Mouse (Mus musculus) intestine, embryonic 15.5 days (tissue): Measurements from ENCODE around the gene Arhgef28. TPM values are rescaled to one million over a fixed set of nuclear protein-coding genes. Genes with fewer than 3 reads are reported as not detected.

Experiments used
- ATAC-seq: fragments of 200-750 bp; cut with Nextera tagmentation; 2 replicates; pipeline ENCODE4 v1.8.0; 2017; ENCODE audit warnings: moderate TSS enrichment, moderate library complexity
- H3K27ac ChIP-seq: fragments of 300-500 bp; sonication (generic); 2 replicates; pipeline ENCODE4 v1.5.1; 2015; ENCODE audit warnings: mild to moderate bottlenecking, inconsistent platforms
- H3K27me3 ChIP-seq: fragments of 300-500 bp; sonication (generic); replicated peaks from 2 replicates; pipeline ENCODE4 v1.6.1; 2015; ENCODE audit warnings: inconsistent platforms
- H3K36me3 ChIP-seq: fragments of 300-500 bp; sonication (generic); 2 replicates; pipeline ENCODE4 v1.6.1; 2015; ENCODE audit warnings: inconsistent platforms
- H3K4me1 ChIP-seq: fragments of 300-500 bp; sonication (generic); replicated peaks from 2 replicates; pipeline ENCODE4 v1.6.1; 2015; ENCODE audit warnings: inconsistent platforms
- H3K4me2 ChIP-seq: fragments of 300-500 bp; sonication (generic); replicated peaks from 2 replicates; pipeline ENCODE4 v1.6.1; 2015; ENCODE audit warnings: mild to moderate bottlenecking, inconsistent platforms
- H3K4me3 ChIP-seq: fragments of 300-500 bp; sonication (generic); replicated peaks from 2 replicates; pipeline ENCODE4 v1.5.1; 2015; ENCODE audit warnings: inconsistent platforms
- H3K9ac ChIP-seq: fragments of 300-500 bp; sonication (generic); 2 replicates; pipeline ENCODE4 v1.6.1; 2015; ENCODE audit warnings: inconsistent platforms
- H3K9me3 ChIP-seq: fragments of 300-500 bp; sonication (generic); 2 replicates; pipeline ENCODE4 v1.6.1; 2016; ENCODE audit warnings: inconsistent platforms
- WGBS: fragments of 180-500 bp; shearing (Covaris S2); methylation state at CpG from one replicate; pipeline ENCODE4 v1.1.7; 2015; 5-methylcytosine and 5-hydroxymethylcytosine counted together
- polyA plus RNA-seq: library from polyadenylated mRNA; unstranded; fragments of >200 nt; fragmentation: Nextera tagmentation; extraction: Ambion mirVana; gene quantifications from 2 replicates; pipeline ENCODE4 v1.2.1, GENCODE M21; 2015

Arhgef28 gene
- polyA plus RNA-seq, 1 experiment from 2014 or later = 15.6 TPM

- Histone ChIP-seq H3K4me1 (peaks cover 11% of the 10 kb centered on the region; the same call in 1 of the 2 replicates), H3K4me2 (peak overlapping the region; percentile 83), H3K9ac (peak overlapping the region; percentile 39), H3K9me3 (no peaks in the 10 kb centered on the region), H3K36me3 (no peaks in the 10 kb centered on the region), H3K27me3 (no peaks in the 10 kb centered on the region; the same call in 1 of the 2 replicates), H3K4me3 (peak overlapping the region; percentile 40), H3K27ac (peak overlapping the region; percentile 48; the same call in 1 of the 2 replicates)
- ATAC-seq = peak; percentile 60
- 6% methylated on average over 33 of the region's 33 CpGs for WGBS
These were observed 190.0 kb downstream of the Arhgef28 start for GRCm38 (mm10) chr13:98015981-98016922.

GRCm38 (mm10) chr13:98014892-98015291 lies 191.3 kb downstream of the Arhgef28 start:
- Histone ChIP-seq H3K4me3 (no peak overlapping the region), H3K9ac (no peak overlapping the region)

GRCm38 (mm10) chr13:98013715-98014114 lies 192.5 kb downstream of the Arhgef28 start:
- 0 out of 2 replicates have a peak, but pooled peaks have one; percentile 16 for ATAC-seq
- H3K36me3 ChIP-seq = no peaks in the 10 kb centered on the region
- no peak overlapping the region for H3K4me2 ChIP-seq
- H3K4me1 ChIP-seq = peaks cover 11% of the 10 kb centered on the region; the same call in 1 of the 2 replicates
- no peak overlapping the region for H3K9ac ChIP-seq
- no peaks in the 10 kb centered on the region; the same call in 1 of the 2 replicates for H3K27me3 ChIP-seq
- no peak overlapping the region for H3K4me3 ChIP-seq
- no peak overlapping the region for H3K27ac ChIP-seq
- H3K9me3 ChIP-seq = no peaks in the 10 kb centered on the region
- 91% methylated on average over 4 of the region's 4 CpGs for WGBS

More at GRCm38 (mm10) chr13:98014892-98015291, 191.3 kb downstream of the Arhgef28 start:
- Histone ChIP-seq H3K4me1 (peaks cover 11% of the 10 kb centered on the region; the same call in 1 of the 2 replicates), H3K4me2 (0 out of 2 replicates have a peak overlapping the region, but pooled peaks have one; percentile 14), H3K27ac (no peak overlapping the region), H3K9me3 (no peaks in the 10 kb centered on the region), H3K27me3 (no peaks in the 10 kb centered on the region; the same call in 1 of the 2 replicates), H3K36me3 (no peaks in the 10 kb centered on the region)
- 60% methylated on average over 3 of the region's 3 CpGs for WGBS
- ATAC-seq = no peak

GRCm38 (mm10) chr13:98011931-98012341 lies 194.3 kb downstream of the Arhgef28 start:
- Histone ChIP-seq H3K27ac (no peak overlapping the region), H3K4me3 (no peak overlapping the region), H3K9me3 (no peaks in the 10 kb centered on the region), H3K4me1 (peaks cover 8% of the 10 kb centered on the region; the same call in 1 of the 2 replicates), H3K9ac (no peak overlapping the region), H3K36me3 (no peaks in the 10 kb centered on the region), H3K27me3 (no peaks in the 10 kb centered on the region), H3K4me2 (no peak overlapping the region)
- 46% methylated on average over 6 of the region's 6 CpGs for WGBS
- no peak for ATAC-seq

- Histone ChIP-seq H3K9ac (no peak overlapping the region), H3K4me3 (no peak overlapping the region), H3K4me2 (no peak overlapping the region), H3K27ac (no peak overlapping the region), H3K27me3 (no peaks in the 10 kb centered on the region), H3K4me1 (no peaks in the 10 kb centered on the region), H3K36me3 (no peaks in the 10 kb centered on the region), H3K9me3 (no peaks in the 10 kb centered on the region)
- WGBS = 49% methylated on average over 4 of the region's 4 CpGs
- ATAC-seq = peak; percentile 42; the same call in 1 of the 2 replicates
These were observed 197.2 kb downstream of the Arhgef28 start for GRCm38 (mm10) chr13:98009070-98009469.

- no peaks in the 10 kb centered on the region for H3K9me3 ChIP-seq
- no peak overlapping the region for H3K4me3 ChIP-seq
- no peak overlapping the region for H3K4me2 ChIP-seq
- no peak overlapping the region for H3K27ac ChIP-seq
- H3K27me3 ChIP-seq = no peaks in the 10 kb centered on the region
- ATAC-seq = no peak
- no peaks in the 10 kb centered on the region for H3K4me1 ChIP-seq
- 89% methylated on average over 10 of the region's 10 CpGs for WGBS
- no peaks in the 10 kb centered on the region for H3K36me3 ChIP-seq
- H3K9ac ChIP-seq = no peak overlapping the region
These were observed 197.7 kb downstream of the Arhgef28 start for GRCm38 (mm10) chr13:98008588-98008987.

- 77% methylated on average over 5 of the region's 5 CpGs for WGBS
- no peaks in the 10 kb centered on the region for H3K36me3 ChIP-seq
- H3K4me3 ChIP-seq = no peak overlapping the region
- H3K9me3 ChIP-seq = no peaks in the 10 kb centered on the region
- ATAC-seq = no peak
- no peaks in the 10 kb centered on the region for H3K27me3 ChIP-seq
- no peak overlapping the region for H3K27ac ChIP-seq
- no peak overlapping the region for H3K4me2 ChIP-seq
- H3K9ac ChIP-seq = no peak overlapping the region
- H3K4me1 ChIP-seq = no peaks in the 10 kb centered on the region
These were observed 200.5 kb downstream of the Arhgef28 start for GRCm38 (mm10) chr13:98005611-98006218.

GRCm38 (mm10) chr13:98004647-98005414 lies 201.4 kb downstream of the Arhgef28 start:
- no peak for ATAC-seq
- no peaks in the 10 kb centered on the region for H3K4me1 ChIP-seq
- H3K4me2 ChIP-seq = no peak overlapping the region
- H3K27me3 ChIP-seq = no peaks in the 10 kb centered on the region
- WGBS = 65% methylated on average over 2 of the region's 2 CpGs
- no peaks in the 10 kb centered on the region for H3K36me3 ChIP-seq
- no peak overlapping the region for H3K4me3 ChIP-seq
- no peak overlapping the region for H3K27ac ChIP-seq
- H3K9me3 ChIP-seq = no peaks in the 10 kb centered on the region
- no peak overlapping the region for H3K9ac ChIP-seq

- peak; percentile 67; the same call in 1 of the 2 replicates for ATAC-seq
- 45% methylated on average over 7 of the region's 7 CpGs for WGBS
These were observed 202.5 kb downstream of the Arhgef28 start for GRCm38 (mm10) chr13:98003690-98004089.

GRCm38 (mm10) chr13:98002598-98002997 lies 203.6 kb downstream of the Arhgef28 start:
- Histone ChIP-seq H3K36me3 (no peaks in the 10 kb centered on the region), H3K27ac (no peak overlapping the region), H3K9me3 (no peaks in the 10 kb centered on the region), H3K9ac (no peak overlapping the region), H3K4me2 (no peak overlapping the region), H3K4me3 (no peak overlapping the region), H3K4me1 (no peaks in the 10 kb centered on the region), H3K27me3 (no peaks in the 10 kb centered on the region)
- 74% methylated on average over 5 of the region's 5 CpGs for WGBS
- ATAC-seq = no peak

More at GRCm38 (mm10) chr13:98003690-98004089, 202.5 kb downstream of the Arhgef28 start:
- Histone ChIP-seq H3K27ac (no peak overlapping the region), H3K9ac (no peak overlapping the region), H3K36me3 (no peaks in the 10 kb centered on the region), H3K4me2 (no peak overlapping the region), H3K27me3 (no peaks in the 10 kb centered on the region), H3K4me3 (no peak overlapping the region), H3K9me3 (no peaks in the 10 kb centered on the region), H3K4me1 (no peaks in the 10 kb centered on the region)

GRCm38 (mm10) chr13:98002121-98002520 lies 204.1 kb downstream of the Arhgef28 start:
- Histone ChIP-seq H3K36me3 (no peaks in the 10 kb centered on the region), H3K4me2 (no peak overlapping the region), H3K27me3 (no peaks in the 10 kb centered on the region), H3K4me1 (no peaks in the 10 kb centered on the region), H3K27ac (no peak overlapping the region), H3K9ac (no peak overlapping the region), H3K9me3 (no peaks in the 10 kb centered on the region), H3K4me3 (no peak overlapping the region)
- ATAC-seq = no peak
- 16% methylated on average over 2 of the region's 2 CpGs for WGBS
